Mouse (Mus musculus) gastrocnemius, postnatal 25 days (tissue): ENCODE data around the gene Clstn2. TPM values are rescaled to one million over a fixed set of nuclear protein-coding genes. Genes with fewer than 3 reads are reported as not detected.
A peak's percentile ranks its signal among the peaks of the same experiment; 100 is the strongest.

ENCODE experiments used
- DNase-seq: peaks from one replicate; pipeline ENCODE4 v3.0.0; 2022
- total RNA-seq, 2 experiments: library from RNA; stranded (reverse); gene quantifications; 1 replicate in 1 of 2; 2 replicates in 1 of 2; pipeline ENCODE4 v1.2.3; 2021

Clstn2 gene
- total RNA-seq, 2 experiments from 2014 or later, result 1.4 to 1.6 TPM

GRCm38 (mm10) chr9:97773911-97774310 lies 259.1 kb downstream of the Clstn2 start:
- DNase-seq, result no peak

- DNase-seq, result no peak
Measured at GRCm38 (mm10) chr9:97772431-97772830, 260.6 kb downstream of the Clstn2 start.

- DNase-seq, result no peak
Measured at GRCm38 (mm10) chr9:97769331-97769730, 263.6 kb downstream of the Clstn2 start.

- no peak for DNase-seq
Measured at GRCm38 (mm10) chr9:97765251-97765767, 267.7 kb downstream of the Clstn2 start.

- DNase-seq, result no peak
Measured at GRCm38 (mm10) chr9:97763048-97763447, 269.9 kb downstream of the Clstn2 start.

GRCm38 (mm10) chr9:97755599-97756270 lies 277.2 kb downstream of the Clstn2 start:
- no peak for DNase-seq

GRCm38 (mm10) chr9:97753715-97754114 lies 279.3 kb downstream of the Clstn2 start:
- no peak for DNase-seq

- no peak for DNase-seq
Measured at GRCm38 (mm10) chr9:97746574-97746973, 286.4 kb downstream of the Clstn2 start.

- DNase-seq, result no peak
Measured at GRCm38 (mm10) chr9:97727715-97728486, 305.1 kb downstream of the Clstn2 start.

GRCm38 (mm10) chr9:97717728-97718127 lies 315.3 kb downstream of the Clstn2 start:
- DNase-seq, result no peak

- DNase-seq, result no peak
Measured at GRCm38 (mm10) chr9:97717005-97717404, 316.0 kb downstream of the Clstn2 start.

GRCm38 (mm10) chr9:97712888-97713287 lies 320.1 kb downstream of the Clstn2 start:
- no peak for DNase-seq

- DNase-seq, result no peak
Measured at GRCm38 (mm10) chr9:97703901-97704503, 329.0 kb downstream of the Clstn2 start.

- no peak for DNase-seq
Measured at GRCm38 (mm10) chr9:97702989-97703388, 330.0 kb downstream of the Clstn2 start.

- DNase-seq, result no peak
Measured at GRCm38 (mm10) chr9:97699983-97700382, 333.0 kb downstream of the Clstn2 start.

- DNase-seq, result no peak
Measured at GRCm38 (mm10) chr9:97699020-97699419, 334.0 kb downstream of the Clstn2 start.

- no peak for DNase-seq
Measured at GRCm38 (mm10) chr9:97698071-97698470, 334.9 kb downstream of the Clstn2 start.

- DNase-seq, result no peak
Measured at GRCm38 (mm10) chr9:97696655-97697235, 336.2 kb downstream of the Clstn2 start.

- no peak for DNase-seq
Measured at GRCm38 (mm10) chr9:97695278-97695677, 337.7 kb downstream of the Clstn2 start.

GRCm38 (mm10) chr9:97686826-97687425 lies 346.1 kb downstream of the Clstn2 start:
- no peak for DNase-seq

- peak; percentile 45 for DNase-seq
Measured at GRCm38 (mm10) chr9:97685664-97686063, 347.3 kb downstream of the Clstn2 start.

- DNase-seq, result no peak
Measured at GRCm38 (mm10) chr9:97679878-97680277, 353.1 kb downstream of the Clstn2 start.
